Mouse (Mus musculus) CH12.LX (cell line): ENCODE data around the gene Dlgap1. TPM values are rescaled to one million over a fixed set of nuclear protein-coding genes. Genes with fewer than 3 reads are reported as not detected.

Source experiments
- DNase-seq: peaks from one replicate; pipeline ENCODE4 v3.0.0-alpha.2; 2013; ENCODE audit errors: extremely low read depth
- H3K27ac ChIP-seq: 2 replicates; pipeline ENCODE4 v1.5.1; 2012; ENCODE audit warnings: low read depth, mild to moderate bottlenecking, control low read depth, moderate library complexity; ENCODE audit not compliant: insufficient read depth
- H3K27me3 ChIP-seq: replicated peaks from 2 replicates; pipeline ENCODE3; 2012; ENCODE audit warnings: inconsistent platforms
- H3K36me3 ChIP-seq, 2 experiments: replicated peaks in 1 of 2; 2 replicates each; pipeline versions ENCODE3 to v1.6.1; 2012; ENCODE audit warnings: inconsistent platforms in 1 of 2, low read length in 1 of 2, mild to moderate bottlenecking in 1 of 2, mixed read lengths in 1 of 2, moderate library complexity in 1 of 2; ENCODE audit not compliant: control insufficient read depth in 1 of 2, insufficient read depth in 1 of 2
- H3K4me1 ChIP-seq, 2 experiments: 2 replicates each; pipeline ENCODE4 v1.6.1; 2012; ENCODE audit warnings: inconsistent platforms in 1 of 2, moderate library complexity in 1 of 2; ENCODE audit not compliant: insufficient read depth in 2 of 2, control insufficient read depth in 1 of 2
- H3K4me2 ChIP-seq: 2 replicates; pipeline ENCODE4 v1.6.1; 2012; ENCODE audit warnings: low read depth, mild to moderate bottlenecking, control low read depth; ENCODE audit not compliant: poor library complexity, insufficient read depth, severe bottlenecking
- H3K4me3 ChIP-seq, 3 experiments: fragments of 150-350 bp in 1 of 3; sonication (generic) in 1 of 3; replicated peaks in 1 of 3; 2 replicates each; pipeline versions ENCODE3 to v1.5.1; 2011 to 2012; ENCODE audit warnings: low read depth in 2 of 3, low read length in 2 of 3, mild to moderate bottlenecking in 2 of 3, moderate library complexity in 2 of 3, control low read depth in 1 of 3, improper control_type of control experiment in 1 of 3, inconsistent platforms in 1 of 3, mixed read lengths in 1 of 3; ENCODE audit not compliant: poor library complexity in 1 of 3
- H3K79me2 ChIP-seq: replicated peaks from 2 replicates; pipeline ENCODE4 v1.6.1; 2012; ENCODE audit warnings: mild to moderate bottlenecking, moderate library complexity; ENCODE audit not compliant: control insufficient read depth, poor library complexity, insufficient read depth, severe bottlenecking; ENCODE audit errors: extremely low read depth
- H3K9ac ChIP-seq: 2 replicates; pipeline ENCODE4 v1.6.1; 2012; ENCODE audit warnings: low read depth, mild to moderate bottlenecking, control low read depth, moderate library complexity; ENCODE audit not compliant: insufficient read depth
- H3K9me3 ChIP-seq: replicated peaks from 2 replicates; pipeline ENCODE3; 2012; ENCODE audit warnings: low read length, inconsistent platforms, mixed read lengths
- BHLHE40 ChIP-seq: IDR thresholded peaks from 2 replicates; pipeline ENCODE4 v1.6.1; 2011; ENCODE audit warnings: mild to moderate bottlenecking, low read depth, low read length, improper control_type of control experiment
- CTCF ChIP-seq, 2 experiments: IDR thresholded peaks in 1 of 2; conservative IDR thresholded peaks in 1 of 2; 2 replicates each; pipeline ENCODE4 v1.5.1; 2011 to 2012; ENCODE audit warnings: low read depth in 2 of 2, low read length in 2 of 2, improper control_type of control experiment in 1 of 2, inconsistent platforms in 1 of 2, mild to moderate bottlenecking in 1 of 2, moderate library complexity in 1 of 2
- HCFC1 ChIP-seq: IDR thresholded peaks from 2 replicates; pipeline ENCODE4 v1.6.1; 2012; ENCODE audit warnings: low read depth, mild to moderate bottlenecking, inconsistent platforms, low read length, improper control_type of control experiment
- MAX ChIP-seq: IDR thresholded peaks from 2 replicates; pipeline ENCODE4 v1.6.1; 2011; ENCODE audit warnings: low read length, improper control_type of control experiment
- MAZ ChIP-seq: IDR thresholded peaks from 2 replicates; pipeline ENCODE4 v1.6.1; 2012; ENCODE audit warnings: low read depth, mild to moderate bottlenecking, inconsistent platforms, low read length, improper control_type of control experiment, moderate library complexity
- MXI1 ChIP-seq: IDR thresholded peaks from 2 replicates; pipeline ENCODE4 v1.6.1; 2011; ENCODE audit warnings: mild to moderate bottlenecking, low read depth, low read length, improper control_type of control experiment
- MYC ChIP-seq: IDR thresholded peaks from 2 replicates; pipeline ENCODE4 v1.6.1; 2011; ENCODE audit warnings: low read depth, mild to moderate bottlenecking, improper control_type of control experiment, low read length
- NELFE ChIP-seq: IDR thresholded peaks from 2 replicates; pipeline ENCODE4 v1.6.1; 2011; ENCODE audit warnings: low read depth, low read length, improper control_type of control experiment
- POLR2AphosphoS2 ChIP-seq: IDR thresholded peaks from 2 replicates; pipeline ENCODE4 v1.6.1; 2011; ENCODE audit warnings: low read depth, low read length, improper control_type of control experiment
- RAD21 ChIP-seq: IDR thresholded peaks from 2 replicates; pipeline ENCODE4 v1.6.1; 2011; ENCODE audit warnings: low read depth, mild to moderate bottlenecking, low read length, improper control_type of control experiment, moderate library complexity
- SMC3 ChIP-seq: IDR thresholded peaks from 2 replicates; pipeline ENCODE4 v1.6.1; 2011; ENCODE audit warnings: low read depth, low read length, improper control_type of control experiment
- TBP ChIP-seq: conservative IDR thresholded peaks from 2 replicates; pipeline ENCODE4 v1.6.1; 2011; ENCODE audit warnings: low read depth, low read length, improper control_type of control experiment
- TCF12 ChIP-seq: IDR thresholded peaks from 2 replicates; pipeline ENCODE4 v1.6.1; 2014; ENCODE audit warnings: low read depth, mild to moderate bottlenecking, inconsistent platforms, low read length, improper control_type of control experiment
- ZC3H11A ChIP-seq: IDR thresholded peaks from 2 replicates; pipeline ENCODE4 v1.6.1; 2012; ENCODE audit warnings: low read depth, mild to moderate bottlenecking, inconsistent platforms, low read length, improper control_type of control experiment
- ZMIZ1 ChIP-seq: IDR thresholded peaks from 2 replicates; pipeline ENCODE4 v1.6.1; 2012; ENCODE audit warnings: low read depth, mild to moderate bottlenecking, inconsistent platforms, low read length, improper control_type of control experiment
- dilution Hi-C: fragments of 300-500 bp; cut with MboI; formaldehyde crosslinking; loops from 2 replicates; pipeline ENCODE4 v1.14.3; 2020; ENCODE audit warnings: low sequenced_read_pairs; ENCODE audit not compliant: extremely low pct_unique_long_range_greater_than_20kb, extremely low pct_ligation_motif_present
- in situ Hi-C: fragments of 300-500 bp; cut with MboI; formaldehyde crosslinking; loops from 3 replicates; pipeline ENCODE4 v1.14.3; 2019; ENCODE audit warnings: low sequenced_read_pairs, low pct_ligation_motif_present, low pct_unique_long_range_greater_than_20kb, mixed read lengths
- polyA plus RNA-seq: library from polyadenylated mRNA; unstranded; fragments of >175 nt; gene quantifications from 2 replicates; pipeline ENCODE4 v1.2.1, GENCODE M21; 2012; ENCODE audit warnings: low read depth; ENCODE audit not compliant: insufficient read length
- total RNA-seq, 2 experiments: library from RNA; depleted of rRNA; stranded (reverse); fragments of 300-350 nt in 1 of 2; fragments of >200 nt in 1 of 2; gene quantifications; 2 replicates each; pipeline ENCODE4 v1.2.3; 2012 to 2014

Dlgap1 gene
- total and polyA plus RNA-seq, 3 experiments, result 0.51 to 2.7 (median 1.2) TPM

- Histone ChIP-seq H3K4me1 (peaks cover 0 to 16% of the 10 kb centered on the region in 2 experiments; a peak in 2 of 4 replicates), H3K4me2 (no peak overlapping the region), H3K9me3 (peaks cover 2% of the 10 kb centered on the region), H3K4me3 (no peak overlapping the region), H3K27ac (no peak overlapping the region), H3K36me3 (no peaks in the 10 kb centered on the region), H3K79me2 (no peaks in the 10 kb centered on the region), H3K9ac (no peak overlapping the region), H3K27me3 (no peaks in the 10 kb centered on the region)
- dilution Hi-C loops (no loop called here), in situ Hi-C loops (no loop called here)
- DNase-seq, result no peak
- no peak for TF ChIP-seq MAX
- no peak for TF ChIP-seq CTCF (conservative IDR thresholded peaks at IDR 0.05 in 1 of 2, IDR thresholded peaks at IDR 0.05 in 1 of 2; ENCODE audit: low read depth in 2 of 2, low read length in 2 of 2)
- TF ChIP-seq BHLHE40, result no peak
- no peak for TF ChIP-seq MAZ
- no peak for TF ChIP-seq ZC3H11A
- no peak for TF ChIP-seq POLR2AphosphoS2
Measured at GRCm38 (mm10) chr17:70735396-70735795, 766.5 kb downstream of the Dlgap1 start.

DNA sequence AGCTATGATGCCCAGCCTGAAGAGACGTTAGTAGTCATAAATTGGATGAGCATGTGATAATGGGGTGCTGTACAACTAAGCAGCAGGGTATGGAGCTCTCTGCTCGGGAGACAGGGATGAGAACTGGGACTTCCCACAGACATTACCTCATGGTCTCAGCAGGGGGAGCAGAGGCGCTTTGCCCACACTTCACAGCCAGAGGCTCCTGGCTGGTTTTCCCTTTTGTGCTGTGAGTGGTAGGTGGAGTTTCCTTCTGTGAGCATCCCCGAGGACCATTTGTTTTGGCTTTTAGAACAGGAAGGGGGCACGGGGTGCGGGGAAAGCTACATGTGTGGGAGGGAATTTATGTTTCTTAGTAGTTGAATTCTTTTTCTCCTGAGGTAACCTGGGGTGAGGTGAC is 768.6 kb downstream of the Dlgap1 start:
- no peak overlapping the region for H3K9ac ChIP-seq
- no peak overlapping the region for H3K4me2 ChIP-seq
- TF ChIP-seq RAD21 (peak; percentile 33), NELFE (no peak), MXI1 (no peak), MAX (no peak), MYC (no peak), CTCF (conservative IDR thresholded peaks at IDR 0.05 in 1 of 2, IDR thresholded peaks at IDR 0.05 in 1 of 2; ENCODE audit: low read depth in 2 of 2, low read length in 2 of 2) (peak; percentile 14 to 58; a peak in 2 of 4 replicates), HCFC1 (no peak), TCF12 (no peak), SMC3 (peak; percentile 44), TBP (no peak), ZMIZ1 (no peak)
- TF ChIP-seq, all 38 proteins: peak for 3
- Histone ChIP-seq H3K4me1 (peaks cover 0 to 16% of the 10 kb centered on the region in 2 experiments; a peak in 2 of 4 replicates), H3K9me3 (no peaks in the 10 kb centered on the region), H3K27me3 (no peaks in the 10 kb centered on the region), H3K36me3 (no peaks in the 10 kb centered on the region), H3K4me3 (no peak overlapping the region), H3K27ac (no peak overlapping the region), H3K79me2 (no peaks in the 10 kb centered on the region)
- dilution Hi-C loops (no loop called here), in situ Hi-C loops (no loop called here)
- DNase-seq, result peak; percentile 27
